Mouse (Mus musculus) MEL (cell line): ENCODE data around the gene Aunip.
A peak's percentile ranks its signal among the peaks of the same experiment; 100 is the strongest.

Source experiments
- NRF1 ChIP-seq: IDR thresholded peaks from 2 replicates; pipeline ENCODE4 v1.6.1; 2014; ENCODE audit warnings: low read depth, mild to moderate bottlenecking, inconsistent platforms, low read length, improper control_type of control experiment, moderate library complexity; ENCODE audit not compliant: poor library complexity, insufficient read depth, severe bottlenecking
- USF1 ChIP-seq: IDR thresholded peaks from 2 replicates; pipeline ENCODE4 v1.6.1; 2014; ENCODE audit warnings: low read depth, mild to moderate bottlenecking, inconsistent platforms, low read length, improper control_type of control experiment, moderate library complexity

- peak; percentile 47; the same call in 1 of the 2 replicates for TF ChIP-seq USF1
- no peak for TF ChIP-seq NRF1
Measured at GRCm38 (mm10) chr4:134557626-134558249, 46.9 kb downstream of the Aunip start.
